Mouse (Mus musculus): ENCODE measurements at regions not wholly inside any gene's neighbourhood (a gene's known extent, or its start where the extent isn't known, plus 50 kb on each side); places are given as distances from the start of the nearest gene placed in this dataset.

DNA sequence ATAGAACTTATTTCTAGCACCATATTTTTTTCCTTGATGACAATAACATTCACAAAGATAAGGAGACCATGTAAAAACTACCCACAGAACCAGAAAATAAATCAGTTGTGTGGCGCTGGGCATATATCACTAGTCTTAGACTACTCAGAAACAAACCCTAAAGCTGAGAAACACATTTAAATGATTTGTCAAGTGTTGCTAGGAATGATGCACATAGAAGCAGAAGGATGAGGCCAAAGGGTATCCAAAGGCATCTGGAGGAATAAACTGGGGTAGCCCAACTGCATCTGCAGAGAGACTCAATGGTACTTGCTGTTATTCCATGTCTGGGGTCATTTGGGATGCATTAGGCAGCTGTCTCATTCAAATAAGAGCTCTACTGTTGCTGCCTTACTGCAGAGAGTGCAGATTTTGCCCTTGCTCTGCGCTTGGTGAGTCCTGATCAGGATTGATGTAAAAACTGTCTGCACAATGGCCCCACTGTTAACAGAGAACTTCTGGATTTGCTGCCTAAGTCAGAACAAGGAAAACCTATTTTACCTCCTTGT lies 68.0 kb upstream of the Plcb1 start:
- TF ChIP-seq CTCF (IDR thresholded peaks at IDR 0.05; ENCODE audit: low read depth) (no peak), EP300 (IDR thresholded peaks at IDR 0.05; ENCODE audit: low read depth) (no peak)

Data from liver, embryonic 14.5 days (tissue).